Mouse (Mus musculus) C2C12 (cell line): Measurements from ENCODE around the gene Smo.

ENCODE experiments used
- CTCF ChIP-seq: IDR thresholded peaks from one replicate; pipeline ENCODE4 v1.5.1; 2011; ENCODE audit not compliant: control insufficient read depth, insufficient read depth, insufficient read length
- MAX ChIP-seq: IDR thresholded peaks from one replicate; pipeline ENCODE4 v1.6.1; 2011; ENCODE audit warnings: mild to moderate bottlenecking, control low read depth
- MYOG ChIP-seq: IDR thresholded peaks from one replicate; pipeline ENCODE4 v1.6.1; 2011; ENCODE audit not compliant: control insufficient read depth, insufficient read length; ENCODE audit errors: extremely low read depth
- USF1 ChIP-seq: IDR thresholded peaks from one replicate; pipeline ENCODE4 v1.6.1; 2011; ENCODE audit warnings: low read depth, mild to moderate bottlenecking, control low read depth, moderate library complexity

DNA sequence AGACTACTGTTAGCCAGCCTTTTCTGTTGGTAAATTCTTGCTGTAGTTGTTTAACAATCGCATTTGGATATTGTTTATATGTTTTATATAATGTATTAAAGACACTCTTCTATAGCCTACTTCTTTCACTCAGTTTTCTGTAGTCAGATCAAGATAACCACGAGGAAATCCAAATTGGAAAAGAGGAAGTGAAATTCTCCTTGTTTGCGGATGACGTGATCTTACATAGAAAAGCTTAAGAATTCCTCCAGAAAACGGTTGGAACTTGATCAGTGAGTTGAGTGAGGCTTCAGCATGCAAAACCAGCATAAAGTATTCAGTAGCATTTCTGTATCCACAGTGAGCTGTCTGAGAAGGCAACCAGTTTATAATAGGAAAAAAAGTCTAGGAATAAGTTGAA lies 50.5 kb downstream of the Smo start:
- no peak for TF ChIP-seq CTCF
- TF ChIP-seq USF1 = no peak
- TF ChIP-seq MYOG = no peak
- TF ChIP-seq MAX = no peak
